Mouse (Mus musculus) lung, postnatal 0 days (tissue): ENCODE data around the gene Plk4. TPM values are rescaled to one million over a fixed set of nuclear protein-coding genes. Genes with fewer than 3 reads are reported as not detected.
A peak's percentile ranks its signal among the peaks of the same experiment; 100 is the strongest.

Source experiments
- ATAC-seq: fragments of 200-750 bp; cut with Nextera tagmentation; 2 replicates; pipeline ENCODE4 v1.8.0; 2017; ENCODE audit warnings: moderate library complexity
- DNase-seq: peaks from one replicate; pipeline ENCODE4 v3.0.0-alpha.2; 2016; ENCODE audit warnings: low spot score
- H3K27ac ChIP-seq: fragments of 300-500 bp; sonication (generic); 2 replicates; pipeline ENCODE4 v1.5.1; 2014; ENCODE audit warnings: antibody characterized with exemption, mild to moderate bottlenecking, low read length, mixed read lengths
- H3K27me3 ChIP-seq: fragments of 300-500 bp; sonication (generic); replicated peaks from 2 replicates; pipeline ENCODE4 v1.6.1; 2014; ENCODE audit warnings: low read length, mixed read lengths; ENCODE audit not compliant: insufficient read depth
- H3K36me3 ChIP-seq: fragments of 300-500 bp; sonication (generic); 2 replicates; pipeline ENCODE4 v1.6.1; 2014; ENCODE audit warnings: low read length, mixed read lengths; ENCODE audit not compliant: insufficient read depth
- H3K4me1 ChIP-seq: fragments of 300-500 bp; sonication (generic); 2 replicates; pipeline ENCODE4 v1.6.1; 2014; ENCODE audit warnings: antibody characterized with exemption, low read depth, low read length, mixed read lengths; ENCODE audit not compliant: insufficient read depth
- H3K4me2 ChIP-seq: fragments of 300-500 bp; sonication (generic); replicated peaks from 2 replicates; pipeline ENCODE4 v1.6.1; 2014; ENCODE audit warnings: low read depth, mild to moderate bottlenecking, low read length, moderate library complexity, mixed read lengths
- H3K4me3 ChIP-seq: fragments of 300-500 bp; sonication (generic); 2 replicates; pipeline ENCODE4 v1.5.1; 2014; ENCODE audit warnings: low read depth, low read length
- H3K9ac ChIP-seq: fragments of 300-500 bp; sonication (generic); replicated peaks from 2 replicates; pipeline ENCODE4 v1.6.1; 2014; ENCODE audit warnings: low read depth, mild to moderate bottlenecking
- H3K9me3 ChIP-seq: fragments of 300-500 bp; sonication (generic); 2 replicates; pipeline ENCODE4 v1.6.1; 2016; ENCODE audit warnings: low read length, mixed read lengths
- CTCF ChIP-seq: IDR thresholded peaks from 2 replicates; pipeline ENCODE4 v1.5.1; 2016; ENCODE audit warnings: antibody characterized with exemption, mild to moderate bottlenecking
- EP300 ChIP-seq: IDR thresholded peaks from 2 replicates; pipeline ENCODE4 v1.6.1; 2016; ENCODE audit warnings: antibody characterized with exemption, mild to moderate bottlenecking, control low read depth
- WGBS: fragments of 180-500 bp; shearing (Covaris S2); extraction: QIAGEN DNeasy Blood & Tissue Kit; methylation state at CpG from one replicate; pipeline ENCODE4 v1.1.7; 2014; 5-methylcytosine and 5-hydroxymethylcytosine counted together
- polyA plus RNA-seq: library from polyadenylated mRNA; unstranded; fragments of >200 nt; fragmentation: Nextera tagmentation; extraction: Ambion mirVana; gene quantifications from 2 replicates; pipeline ENCODE4 v1.2.1, GENCODE M21; 2015

Gene Plk4
- 8.9 and 9.2 TPM in 2 replicates for polyA plus RNA-seq

DNA sequence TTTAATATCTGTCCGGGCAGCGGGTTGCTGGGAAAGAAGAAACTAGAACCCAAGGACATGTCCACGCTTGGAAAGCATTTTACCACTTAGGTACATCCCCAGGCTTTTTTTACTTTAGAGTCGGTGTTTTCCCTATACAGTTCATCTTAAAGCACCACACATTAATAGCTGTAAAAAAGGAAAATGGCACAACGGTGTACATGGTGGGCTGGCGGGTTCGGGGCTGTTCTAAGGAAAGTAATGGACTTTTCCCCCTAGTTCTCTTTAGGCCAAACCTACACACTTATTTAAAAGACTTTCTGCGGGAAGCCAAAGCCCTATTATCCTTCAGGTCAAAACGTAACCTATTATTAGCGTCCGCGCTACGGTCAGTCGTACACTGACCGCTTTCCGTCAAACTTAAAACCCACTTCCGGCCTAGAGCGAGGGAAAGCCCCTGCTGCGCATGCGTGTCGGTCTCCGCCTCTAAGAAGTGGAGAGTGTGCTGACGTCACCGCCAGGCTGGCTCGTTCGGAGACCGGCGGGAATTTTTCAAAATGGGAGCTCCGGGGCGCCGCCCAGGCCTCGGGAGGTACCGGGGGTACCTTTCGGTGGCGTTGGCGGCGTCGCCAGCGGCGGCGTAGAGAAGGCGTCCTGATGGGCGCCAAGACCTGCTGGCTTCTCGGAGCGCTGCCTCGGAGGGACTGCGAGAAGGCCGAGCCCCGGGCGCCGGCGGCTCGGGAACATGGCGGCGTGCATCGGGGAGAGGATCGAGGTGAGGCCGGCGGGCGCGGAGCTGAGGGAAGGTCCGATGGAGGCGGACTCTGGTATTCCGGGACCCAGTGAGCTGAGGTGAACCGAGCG, at the start of gene Plk4:
Gene Plk4 (plus strand): TSS at position 490 of the 843 bp plus-strand sequence.
- peak; percentile 95 for ATAC-seq
- peak within 1 kb of the TSS; percentile 73 for H3K27ac ChIP-seq

DNA sequence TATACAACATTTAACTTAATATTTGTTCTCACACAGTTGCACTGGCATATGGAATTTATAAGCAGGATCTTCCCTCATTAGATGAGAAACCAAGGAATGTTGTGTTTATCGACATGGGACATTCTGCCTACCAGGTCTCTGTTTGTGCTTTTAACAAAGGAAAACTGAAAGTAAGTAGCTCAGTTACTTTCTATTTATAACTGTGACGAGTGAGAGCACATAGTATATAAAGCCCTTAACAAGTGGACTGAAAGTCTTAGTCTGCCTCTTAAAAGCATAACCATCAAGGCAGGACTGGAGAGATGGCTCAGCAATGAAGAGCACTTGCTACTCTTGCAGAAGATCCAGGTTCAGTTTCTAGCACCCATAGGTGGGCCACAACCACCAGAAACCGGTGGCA, 39.1 kb upstream of the Plk4 start:
- no peak for ATAC-seq
- no peaks in the 10 kb centered on the region for H3K27me3 ChIP-seq
- H3K9me3 ChIP-seq: no peaks in the 10 kb centered on the region
- no peaks in the 10 kb centered on the region for H3K4me1 ChIP-seq
- no peak overlapping the region for H3K4me3 ChIP-seq
- TF ChIP-seq CTCF (no peak), EP300 (no peak)
- no peak overlapping the region for H3K9ac ChIP-seq
- WGBS: 86% methylated on average over 3 of the region's 3 CpGs
- H3K4me2 ChIP-seq: no peak overlapping the region
- H3K36me3 ChIP-seq: no peaks in the 10 kb centered on the region; the same call in 1 of the 2 replicates
- H3K27ac ChIP-seq: no peak overlapping the region
- no peak for DNase-seq

More for the DNA sequence above, at the start of gene Plk4:
- peaks cover 7% of the 10 kb centered on the region; the same call in 1 of the 2 replicates for H3K4me1 ChIP-seq
- H3K36me3 ChIP-seq: no peaks in the 10 kb centered on the region
- H3K9me3 ChIP-seq: no peaks in the 10 kb centered on the region
- DNase-seq: peak; percentile 100
- WGBS: 2% methylated on average over 64 of the region's 66 CpGs
- H3K4me2 ChIP-seq: peak within 1 kb of the TSS; percentile 98
- no peak for TF ChIP-seq EP300
- TF ChIP-seq CTCF: no peak
- H3K27me3 ChIP-seq: no peaks in the 10 kb centered on the region
- H3K4me3 ChIP-seq: peak within 1 kb of the TSS; percentile 75
- peak within 1 kb of the TSS; percentile 56 for H3K9ac ChIP-seq

DNA sequence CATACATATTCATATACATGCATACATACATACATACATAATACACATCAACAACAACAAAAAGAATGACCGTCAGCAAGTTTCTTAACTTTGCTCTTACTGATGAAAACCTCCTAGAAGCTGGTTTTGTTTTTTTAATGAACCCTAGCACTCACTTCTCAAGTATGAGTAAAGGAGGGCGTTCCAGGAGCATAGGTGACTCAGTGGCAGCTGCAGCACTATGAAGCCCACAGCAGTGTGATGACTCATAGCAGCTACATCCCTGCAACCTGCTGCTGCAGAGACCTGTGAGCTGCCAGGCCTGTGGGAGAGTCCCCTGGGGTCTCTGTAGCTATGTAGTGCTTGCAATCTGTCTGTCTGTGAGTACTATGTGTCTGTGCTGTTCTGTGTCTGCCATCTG, 38.5 kb upstream of the Plk4 start:
- 78% methylated on average over 2 of the region's 2 CpGs for WGBS
- no peaks in the 10 kb centered on the region for H3K27me3 ChIP-seq
- H3K9me3 ChIP-seq: no peaks in the 10 kb centered on the region
- no peak overlapping the region for H3K27ac ChIP-seq
- ATAC-seq: no peak
- TF ChIP-seq CTCF (no peak), EP300 (no peak)
- no peak overlapping the region for H3K9ac ChIP-seq
- DNase-seq: no peak
- H3K4me1 ChIP-seq: no peaks in the 10 kb centered on the region
- H3K36me3 ChIP-seq: no peaks in the 10 kb centered on the region; the same call in 1 of the 2 replicates
- no peak overlapping the region for H3K4me3 ChIP-seq
- no peak overlapping the region for H3K4me2 ChIP-seq

DNA sequence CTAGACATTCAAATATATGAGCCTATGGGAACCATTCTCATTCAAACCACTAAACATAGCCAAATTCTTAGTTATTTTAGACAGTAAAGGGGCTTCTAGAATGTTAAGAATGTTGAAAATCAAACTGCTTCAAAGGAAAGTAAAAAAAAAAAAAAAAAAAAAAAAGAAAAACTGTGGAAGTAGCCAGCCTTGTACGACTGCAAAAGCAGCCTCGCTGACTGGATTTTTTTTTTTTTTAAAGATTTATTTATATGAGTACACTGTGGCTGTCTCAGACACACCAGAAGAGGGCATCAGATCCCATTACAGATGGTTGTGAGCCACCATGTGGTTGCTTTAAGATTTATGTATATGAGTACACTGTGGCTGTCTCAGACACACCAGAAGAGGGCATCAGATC, 6.0 kb upstream of the Plk4 start:
- TF ChIP-seq EP300 (no peak), CTCF (no peak)
- no peak for ATAC-seq
- H3K27me3 ChIP-seq: no peaks in the 10 kb centered on the region
- no peak overlapping the region for H3K9ac ChIP-seq
- H3K27ac ChIP-seq: no peak overlapping the region
- 48% methylated on average over 2 of the region's 2 CpGs for WGBS
- no peaks in the 10 kb centered on the region for H3K4me1 ChIP-seq
- H3K4me2 ChIP-seq: no peak overlapping the region
- no peaks in the 10 kb centered on the region for H3K9me3 ChIP-seq
- no peak overlapping the region for H3K4me3 ChIP-seq
- no peak for DNase-seq
- H3K36me3 ChIP-seq: no peaks in the 10 kb centered on the region

DNA sequence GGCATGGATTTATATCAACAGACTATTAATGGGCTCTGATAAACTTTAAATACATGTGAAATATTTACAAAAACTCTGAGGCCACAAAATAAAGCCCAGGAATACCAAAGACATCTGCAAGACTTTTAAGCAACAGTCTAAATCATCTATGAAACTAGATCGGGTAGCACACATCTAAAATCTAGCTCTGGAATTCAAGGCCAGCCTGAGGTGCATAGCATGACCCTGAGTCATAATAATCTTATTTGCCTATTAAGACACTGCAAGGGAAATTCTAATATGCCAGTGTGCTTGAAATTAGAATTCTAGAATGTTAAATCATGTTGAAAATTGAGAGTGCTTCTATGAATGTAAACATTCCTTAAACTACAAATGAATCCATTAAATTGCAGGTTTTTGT, 1.8 kb upstream of the Plk4 start:
- ATAC-seq (no peak), DNase-seq (no peak)
- Histone ChIP-seq H3K4me1 (peaks cover 7% of the 10 kb centered on the region; the same call in 1 of the 2 replicates), H3K9me3 (no peaks in the 10 kb centered on the region), H3K4me2 (no peak overlapping the region), H3K27ac (no peak overlapping the region), H3K9ac (no peak overlapping the region), H3K4me3 (no peak overlapping the region), H3K27me3 (no peaks in the 10 kb centered on the region), H3K36me3 (no peaks in the 10 kb centered on the region)
- TF ChIP-seq EP300: no peak
- TF ChIP-seq CTCF: no peak
- 57% methylated on average over 1 of the region's 1 CpGs for WGBS

DNA sequence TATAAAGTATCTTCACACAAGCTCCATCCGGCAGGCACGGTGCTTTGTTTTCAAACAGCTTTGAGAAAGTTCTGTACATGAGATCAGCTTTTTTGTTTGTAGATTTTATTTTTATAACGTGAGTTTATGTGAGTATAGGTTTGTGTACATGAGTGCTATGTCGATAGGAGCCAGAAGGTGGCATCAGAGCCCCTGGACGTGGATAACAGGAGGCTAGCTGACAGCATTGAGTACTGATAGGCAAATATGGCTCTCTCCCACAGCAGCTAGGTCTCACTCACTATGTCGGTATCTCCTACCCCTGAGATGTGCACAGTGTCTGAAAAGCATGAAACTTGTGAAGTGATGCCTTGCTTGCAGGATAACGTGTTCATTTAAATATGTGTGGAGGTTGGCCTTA, 1.3 kb upstream of the Plk4 start:
- no peaks in the 10 kb centered on the region for H3K36me3 ChIP-seq
- no peak overlapping the region for H3K27ac ChIP-seq
- WGBS: 36% methylated on average over 7 of the region's 7 CpGs
- H3K4me2 ChIP-seq: no peak overlapping the region
- no peaks in the 10 kb centered on the region for H3K9me3 ChIP-seq
- no peak for ATAC-seq
- H3K9ac ChIP-seq: no peak overlapping the region
- TF ChIP-seq CTCF: peak; percentile 73
- TF ChIP-seq EP300: no peak
- peak; percentile 56 for DNase-seq
- H3K27me3 ChIP-seq: no peaks in the 10 kb centered on the region
- H3K4me1 ChIP-seq: peaks cover 7% of the 10 kb centered on the region; the same call in 1 of the 2 replicates
- H3K4me3 ChIP-seq: no peak overlapping the region
